Mouse (Mus musculus): ENCODE data around the gene Grin2a. TPM values are rescaled to one million over a fixed set of nuclear protein-coding genes. Genes with fewer than 3 reads are reported as not detected.

The Grin2a gene
- total and polyA plus RNA-seq, 2 experiments: not detected

- Histone ChIP-seq H3K27ac (replicated peaks; ENCODE audit: insufficient read depth, low read depth, low read length) (no peak overlapping the region), H3K79me2 (ENCODE audit: control insufficient read depth, insufficient read depth, low read length) (no peaks in the 10 kb centered on the region), H3K4me3 (ENCODE audit: insufficient read depth, low read depth, low read length) (no peak overlapping the region), H3K36me3 (ENCODE audit: control insufficient read depth, insufficient read depth, low read length) (no peaks in the 10 kb centered on the region), H3K4me1 (ENCODE audit: control insufficient read depth, insufficient read depth, low read length) (no peaks in the 10 kb centered on the region), H3K9ac (ENCODE audit: low read depth, low read length) (no peak overlapping the region), H3K27me3 (ENCODE audit: control insufficient read depth, insufficient read depth, low read length) (no peaks in the 10 kb centered on the region)
- DNase-seq (ENCODE audit: extremely low read depth, low read depth, low spot score): no peak
- TF ChIP-seq POLR2A (IDR thresholded peaks at IDR 0.05; ENCODE audit: extremely low read depth, insufficient read depth, low read length): no peak
- TF ChIP-seq CTCF (IDR thresholded peaks at IDR 0.05; ENCODE audit: low read depth, low read length): no peak
- 64% methylated on average over 2 of the region's 2 CpGs for WGBS
These were observed 137.6 kb downstream of the Grin2a start for GRCm38 (mm10) chr16:9857758-9858157.

GRCm38 (mm10) chr16:9851265-9851988, 143.9 kb downstream of the Grin2a start:
- Histone ChIP-seq H3K4me1 (ENCODE audit: control insufficient read depth, insufficient read depth, low read length) (no peaks in the 10 kb centered on the region), H3K36me3 (ENCODE audit: control insufficient read depth, insufficient read depth, low read length) (no peaks in the 10 kb centered on the region), H3K9ac (ENCODE audit: low read depth, low read length) (no peak overlapping the region), H3K4me3 (ENCODE audit: insufficient read depth, low read depth, low read length) (no peak overlapping the region), H3K27ac (replicated peaks; ENCODE audit: insufficient read depth, low read depth, low read length) (no peak overlapping the region), H3K79me2 (ENCODE audit: control insufficient read depth, insufficient read depth, low read length) (no peaks in the 10 kb centered on the region), H3K27me3 (ENCODE audit: control insufficient read depth, insufficient read depth, low read length) (no peaks in the 10 kb centered on the region)
- 85% methylated on average over 12 of the region's 12 CpGs for WGBS
- TF ChIP-seq CTCF (IDR thresholded peaks at IDR 0.05; ENCODE audit: low read depth, low read length): no peak
- no peak for TF ChIP-seq POLR2A (IDR thresholded peaks at IDR 0.05; ENCODE audit: extremely low read depth, insufficient read depth, low read length)
- DNase-seq (ENCODE audit: extremely low read depth, low read depth, low spot score): no peak

GRCm38 (mm10) chr16:9841496-9841895, 153.9 kb downstream of the Grin2a start:
- H3K9ac ChIP-seq (ENCODE audit: low read depth, low read length): no peak overlapping the region
- H3K4me3 ChIP-seq (ENCODE audit: insufficient read depth, low read depth, low read length): no peak overlapping the region
- no peaks in the 10 kb centered on the region for H3K4me1 ChIP-seq (ENCODE audit: control insufficient read depth, insufficient read depth, low read length)
- no peak for TF ChIP-seq POLR2A (IDR thresholded peaks at IDR 0.05; ENCODE audit: extremely low read depth, insufficient read depth, low read length)
- TF ChIP-seq CTCF (IDR thresholded peaks at IDR 0.05; ENCODE audit: low read depth, low read length): no peak
- H3K27ac ChIP-seq (replicated peaks; ENCODE audit: insufficient read depth, low read depth, low read length): no peak overlapping the region
- no peak for DNase-seq (ENCODE audit: extremely low read depth, low read depth, low spot score)
- no peaks in the 10 kb centered on the region for H3K36me3 ChIP-seq (ENCODE audit: control insufficient read depth, insufficient read depth, low read length)
- H3K27me3 ChIP-seq (ENCODE audit: control insufficient read depth, insufficient read depth, low read length): no peaks in the 10 kb centered on the region
- WGBS: 43% methylated on average over 3 of the region's 3 CpGs
- no peaks in the 10 kb centered on the region for H3K79me2 ChIP-seq (ENCODE audit: control insufficient read depth, insufficient read depth, low read length)

GRCm38 (mm10) chr16:9836542-9836941, 158.8 kb downstream of the Grin2a start:
- Histone ChIP-seq H3K9ac (ENCODE audit: low read depth, low read length) (no peak overlapping the region), H3K27me3 (ENCODE audit: control insufficient read depth, insufficient read depth, low read length) (no peaks in the 10 kb centered on the region), H3K4me1 (ENCODE audit: control insufficient read depth, insufficient read depth, low read length) (no peaks in the 10 kb centered on the region), H3K27ac (replicated peaks; ENCODE audit: insufficient read depth, low read depth, low read length) (no peak overlapping the region), H3K4me3 (ENCODE audit: insufficient read depth, low read depth, low read length) (no peak overlapping the region), H3K36me3 (ENCODE audit: control insufficient read depth, insufficient read depth, low read length) (no peaks in the 10 kb centered on the region), H3K79me2 (ENCODE audit: control insufficient read depth, insufficient read depth, low read length) (no peaks in the 10 kb centered on the region)
- TF ChIP-seq POLR2A (IDR thresholded peaks at IDR 0.05; ENCODE audit: extremely low read depth, insufficient read depth, low read length): no peak
- TF ChIP-seq CTCF (IDR thresholded peaks at IDR 0.05; ENCODE audit: low read depth, low read length): no peak
- 42% methylated on average over 8 of the region's 8 CpGs for WGBS
- DNase-seq (ENCODE audit: extremely low read depth, low read depth, low spot score): peak; percentile 4

GRCm38 (mm10) chr16:9834236-9834635, 161.1 kb downstream of the Grin2a start:
- 89% methylated on average over 2 of the region's 2 CpGs for WGBS
- Histone ChIP-seq H3K27me3 (ENCODE audit: control insufficient read depth, insufficient read depth, low read length) (no peaks in the 10 kb centered on the region), H3K9ac (ENCODE audit: low read depth, low read length) (no peak overlapping the region), H3K27ac (replicated peaks; ENCODE audit: insufficient read depth, low read depth, low read length) (no peak overlapping the region), H3K4me1 (ENCODE audit: control insufficient read depth, insufficient read depth, low read length) (no peaks in the 10 kb centered on the region), H3K36me3 (ENCODE audit: control insufficient read depth, insufficient read depth, low read length) (no peaks in the 10 kb centered on the region), H3K79me2 (ENCODE audit: control insufficient read depth, insufficient read depth, low read length) (no peaks in the 10 kb centered on the region), H3K4me3 (ENCODE audit: insufficient read depth, low read depth, low read length) (no peak overlapping the region)
- TF ChIP-seq CTCF (IDR thresholded peaks at IDR 0.05; ENCODE audit: low read depth, low read length): no peak
- TF ChIP-seq POLR2A (IDR thresholded peaks at IDR 0.05; ENCODE audit: extremely low read depth, insufficient read depth, low read length): no peak
- no peak for DNase-seq (ENCODE audit: extremely low read depth, low read depth, low spot score)

- H3K79me2 ChIP-seq (ENCODE audit: control insufficient read depth, insufficient read depth, low read length): no peaks in the 10 kb centered on the region
- H3K27ac ChIP-seq (replicated peaks; ENCODE audit: insufficient read depth, low read depth, low read length): no peak overlapping the region
- DNase-seq (ENCODE audit: extremely low read depth, low read depth, low spot score): no peak
- H3K9ac ChIP-seq (ENCODE audit: low read depth, low read length): no peak overlapping the region
- H3K27me3 ChIP-seq (ENCODE audit: control insufficient read depth, insufficient read depth, low read length): no peaks in the 10 kb centered on the region
- no peak overlapping the region for H3K4me3 ChIP-seq (ENCODE audit: insufficient read depth, low read depth, low read length)
- WGBS: 87% methylated on average over 2 of the region's 2 CpGs
- peaks cover 6% of the 10 kb centered on the region; the same call in 1 of the 2 replicates for H3K4me1 ChIP-seq (ENCODE audit: control insufficient read depth, insufficient read depth, low read length)
- H3K36me3 ChIP-seq (ENCODE audit: control insufficient read depth, insufficient read depth, low read length): no peaks in the 10 kb centered on the region
- no peak for TF ChIP-seq CTCF (IDR thresholded peaks at IDR 0.05; ENCODE audit: low read depth, low read length)
- no peak for TF ChIP-seq POLR2A (IDR thresholded peaks at IDR 0.05; ENCODE audit: extremely low read depth, insufficient read depth, low read length)
These were observed 170.3 kb downstream of the Grin2a start for GRCm38 (mm10) chr16:9825110-9825483.

All from liver, adult 2 months (tissue).